In genomic region chr5:65038811-65039571, GRCm38 (mm10) we compare ENCODE assay signal across 9 mouse cellular contexts. TPM values are rescaled to one million over a fixed set of nuclear protein-coding genes. Genes with fewer than 3 reads are reported as not detected.
DNase-seq lines count a peak whose midpoint lies in the region; ATAC-seq lines count a peak whose summit lies in the region.
"Had no signal": no experiment of that assay in that cellular context is flagged by ENCODE, and none has a peak within 500 bp of the region (broad histone marks: within the 10 kb centered on the region; RNA-seq: fewer than 3 reads in every experiment).

No protein-coding gene starts in this region.

- no peak overlapping the region for H3K9ac ChIP-seq in intestine, embryonic 16.5 days (ENCODE audit: low read depth, low read length)
- H3K9ac ChIP-seq in hindbrain, embryonic 13.5 days = no peak overlapping the region

- no peaks in the 10 kb centered on the region for H3K27me3 ChIP-seq in intestine, embryonic 16.5 days (replicated peaks; ENCODE audit: control insufficient read depth, insufficient read depth, low read length)
- no peaks in the 10 kb centered on the region for H3K27me3 ChIP-seq in hindbrain, embryonic 13.5 days

- H3K9me3 ChIP-seq in intestine, embryonic 16.5 days (ENCODE audit: control insufficient read depth, low read length) = no peaks in the 10 kb centered on the region
- H3K9me3 ChIP-seq in hindbrain, embryonic 13.5 days = no peaks in the 10 kb centered on the region

- WGBS in intestine, embryonic 16.5 days = 75% methylated on average over 11 of the region's 11 CpGs
- WGBS in hindbrain, embryonic 13.5 days = 78% methylated on average over 11 of the region's 11 CpGs

- peak; percentile 10 to 13 for DNase-seq in layer of hippocampus, adult 8-10 months (ENCODE audit: low spot score in 2 of 2)
- DNase-seq in layer of hippocampus, adult 9-10 months (ENCODE audit: low spot score) = no peak
- peak; percentile 16 for DNase-seq in fibroblast of lung, adult 2 months (ENCODE audit: low read depth)
- peak; percentile 32 for DNase-seq in lung, postnatal 36 days
- DNase-seq in cerebellum, postnatal 4 days (ENCODE audit: low spot score in 2 of 2) = no peak
- DNase-seq: cerebellum, adult 11-12 months had no signal

- no peaks in the 10 kb centered on the region for H3K4me1 ChIP-seq in intestine, embryonic 16.5 days (ENCODE audit: control insufficient read depth, insufficient read depth, low read length)
- peaks cover 15% of the 10 kb centered on the region for H3K4me1 ChIP-seq in hindbrain, embryonic 13.5 days (replicated peaks)

- ATAC-seq in intestine, embryonic 16.5 days = no peak; the same call in 1 of the 2 replicates
- no peak for ATAC-seq in monocyte, adult 5-6 weeks (replicated peaks; ENCODE audit: insufficient number of reproducible peaks, low FRiP score, low TSS enrichment, poor library complexity, severe bottlenecking)
- ATAC-seq in hindbrain, embryonic 13.5 days (ENCODE audit: low FRiP score) = no peak

- peaks cover 9% of the 10 kb centered on the region; the same call in 1 of the 2 replicates for H3K36me3 ChIP-seq in intestine, embryonic 16.5 days (ENCODE audit: control insufficient read depth, insufficient read depth, low read length)
- no peaks in the 10 kb centered on the region for H3K36me3 ChIP-seq in hindbrain, embryonic 13.5 days

- H3K4me2 ChIP-seq in intestine, embryonic 16.5 days (ENCODE audit: low read depth, low read length) = no peak overlapping the region
- H3K4me2 ChIP-seq in hindbrain, embryonic 13.5 days = no peak overlapping the region

- H3K4me3 ChIP-seq in intestine, embryonic 16.5 days (ENCODE audit: low read length) = no peak overlapping the region
- H3K4me3 ChIP-seq in hindbrain, embryonic 13.5 days = no peak overlapping the region

- peak overlapping the region; percentile 40; the same call in 1 of the 2 replicates for H3K27ac ChIP-seq in intestine, embryonic 16.5 days (ENCODE audit: low read length)
- H3K27ac ChIP-seq in hindbrain, embryonic 13.5 days = no peak overlapping the region

RNA-seq across cellular contexts. Expression of gene Tmem156, which starts 52.9 kb away (rescaled TPM):
- total RNA-seq in layer of hippocampus, adult 8-10 months (2022) = 1 to 10 TPM in 1 of 4 experiments, under 1 TPM in 3; 0.62 to 1.5 (median 0.85) TPM
- 1.5 and 2.1 TPM in 2 replicates for polyA plus RNA-seq in intestine, embryonic 16.5 days (2015; fragmentation: Nextera tagmentation; extraction: Ambion mirVana)
- total RNA-seq in monocyte, adult 5-6 weeks (2017) = 69.7 to 98.1 TPM (median 80.6 TPM) in 3 replicates
- polyA plus RNA-seq in hindbrain, embryonic 13.5 days (2015; fragmentation: Nextera tagmentation; extraction: Ambion mirVana) = 0.19 TPM in 1 of 2 replicates, not detected in the other

Comparison
In these comparisons a context has a peak if more than half of its experiments do, and no peak if none do; other contexts are left out.
1. DNase-seq: peak in layer of hippocampus, adult 8-10 months (2 of 2), fibroblast of lung, adult 2 months (single experiment) and lung, postnatal 36 days (single experiment); none in layer of hippocampus, adult 9-10 months (single experiment) and cerebellum, postnatal 4 days (0 of 2).
2. RNA of gene Tmem156, which starts 52.9 kb away (total RNA-seq): 69.7 to 98.1 TPM in monocyte, adult 5-6 weeks; 0.62 to 1.5 TPM in layer of hippocampus, adult 8-10 months; every median in the first group is over 10 times any median in the second.